Mouse (Mus musculus) bone marrow, adult 2 months (tissue): ENCODE measurements around the gene Sap30bp.

Experiments
- CTCF ChIP-seq: fragments of 200-500 bp; IDR thresholded peaks from 2 replicates; pipeline ENCODE4 v1.5.1; 2011; ENCODE audit warnings: low read length, control low read depth; ENCODE audit not compliant: control insufficient read depth, insufficient read depth
- POLR2A ChIP-seq: fragments of 200-500 bp; IDR thresholded peaks from 2 replicates; pipeline ENCODE4 v1.6.1; 2011; ENCODE audit warnings: low read depth, mild to moderate bottlenecking, control low read depth, low read length, borderline replicate concordance; ENCODE audit not compliant: control insufficient read depth

GRCm38 (mm10) chr11:115899486-115900266 lies 33.4 kb upstream of the Sap30bp start, which contains the start of gene Smim5:
- no peak for TF ChIP-seq CTCF
- TF ChIP-seq POLR2A = peak; percentile 61; the same call in 1 of the 2 replicates
